Mouse (Mus musculus) brain, embryonic 14.5 days (tissue): ENCODE data around the gene Rapgef3. TPM values are rescaled to one million over a fixed set of nuclear protein-coding genes. Genes with fewer than 3 reads are reported as not detected.

Experiments used
- DNase-seq: peaks from one replicate; pipeline ENCODE4 v3.0.0-alpha.2; 2011; ENCODE audit warnings: low read depth
- CTCF ChIP-seq: fragments of 200-500 bp; IDR thresholded peaks from 2 replicates; pipeline ENCODE4 v1.5.1; 2012; ENCODE audit warnings: inconsistent platforms, mild to moderate bottlenecking, moderate library complexity, borderline replicate concordance; ENCODE audit not compliant: insufficient read depth, insufficient read length; ENCODE audit errors: extremely low read depth
- POLR2A ChIP-seq: fragments of 200-500 bp; IDR thresholded peaks from 2 replicates; pipeline ENCODE4 v1.6.1; 2012; ENCODE audit warnings: mild to moderate bottlenecking, inconsistent platforms, borderline replicate concordance; ENCODE audit not compliant: poor library complexity, insufficient read depth, insufficient read length, severe bottlenecking; ENCODE audit errors: extremely low read depth
- polyA plus RNA-seq: library from polyadenylated mRNA; depleted of rRNA; stranded (reverse); fragments of >200 nt; gene quantifications from 2 replicates; pipeline ENCODE4 v1.2.3, GENCODE M21; 2012

Gene Rapgef3
- polyA plus RNA-seq, 1 experiment = 19.7 TPM

GRCm38 (mm10) chr15:97791126-97791700 lies 23.4 kb upstream of the Rapgef3 start:
- TF ChIP-seq CTCF = no peak
- no peak for TF ChIP-seq POLR2A
- no peak for DNase-seq

- no peak for TF ChIP-seq POLR2A
- peak; percentile 86 for TF ChIP-seq CTCF
- DNase-seq = peak; percentile 66
Measured at GRCm38 (mm10) chr15:97789761-97790505, 22.2 kb upstream of the Rapgef3 start.

- TF ChIP-seq POLR2A (no peak), CTCF (no peak)
- DNase-seq = peak; percentile 79
Measured at GRCm38 (mm10) chr15:97788821-97789220, 21.0 kb upstream of the Rapgef3 start.

- no peak for TF ChIP-seq POLR2A
- no peak for TF ChIP-seq CTCF
Measured at GRCm38 (mm10) chr15:97787799-97788667, 20.3 kb upstream of the Rapgef3 start.

GRCm38 (mm10) chr15:97787148-97787798 lies 19.5 kb upstream of the Rapgef3 start:
- DNase-seq = no peak
- no peak for TF ChIP-seq CTCF
- TF ChIP-seq POLR2A = no peak

More at GRCm38 (mm10) chr15:97787799-97788667, 20.3 kb upstream of the Rapgef3 start:
- no peak for DNase-seq

GRCm38 (mm10) chr15:97786412-97787112 lies 18.8 kb upstream of the Rapgef3 start:
- no peak for DNase-seq
- TF ChIP-seq POLR2A (no peak), CTCF (no peak)

- no peak for DNase-seq
- TF ChIP-seq POLR2A (no peak), CTCF (no peak)
Measured at GRCm38 (mm10) chr15:97785731-97786411, 18.1 kb upstream of the Rapgef3 start.

- DNase-seq = no peak
- TF ChIP-seq POLR2A (no peak), CTCF (no peak)
Measured at GRCm38 (mm10) chr15:97784561-97785161, 16.9 kb upstream of the Rapgef3 start.

- peak; percentile 90 for TF ChIP-seq CTCF
- TF ChIP-seq POLR2A = peak; percentile 94
Measured at GRCm38 (mm10) chr15:97784092-97784559, 16.4 kb upstream of the Rapgef3 start.

GRCm38 (mm10) chr15:97782749-97783105 lies 15.0 kb upstream of the Rapgef3 start:
- peak; percentile 74 for TF ChIP-seq CTCF
- TF ChIP-seq POLR2A = no peak
- peak; percentile 61 for DNase-seq

More at GRCm38 (mm10) chr15:97784092-97784559, 16.4 kb upstream of the Rapgef3 start:
- peak; percentile 91 for DNase-seq
